Mouse (Mus musculus): ENCODE results near the gene Gpatch3. TPM values are rescaled to one million over a fixed set of nuclear protein-coding genes. Genes with fewer than 3 reads are reported as not detected.
A peak's percentile ranks its signal among the peaks of the same experiment; 100 is the strongest.

The Gpatch3 gene
- polyA plus RNA-seq, 1 experiment from 2014 or later, result 9.3 TPM

DNA sequence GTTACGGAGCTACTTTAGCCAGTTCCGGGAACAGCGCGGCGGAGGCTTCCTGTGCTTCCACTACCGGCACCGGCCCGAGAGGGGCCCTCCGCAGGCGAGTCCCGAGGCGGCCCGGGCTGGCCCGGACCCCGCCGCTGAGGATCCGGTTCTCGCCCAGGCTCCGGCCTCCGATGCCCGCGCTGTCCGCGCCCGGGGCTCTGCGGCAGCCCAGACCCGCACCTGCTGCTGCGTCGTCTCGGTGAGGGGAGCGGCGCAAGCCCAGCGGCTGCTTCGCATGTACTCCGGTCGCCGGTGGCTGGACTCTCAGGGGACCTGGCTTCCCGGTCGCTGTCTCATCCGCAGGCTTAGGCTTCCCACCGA, 278 bp downstream of the Gpatch3 start:
- no peaks in the 10 kb centered on the region for H3K27me3 ChIP-seq (ENCODE audit: control insufficient read depth, insufficient read depth, low read length)
- peak overlapping the region; percentile 92 for H3K4me2 ChIP-seq (ENCODE audit: low read depth, low read length, severe bottlenecking)
- peak; percentile 58 for DNase-seq (ENCODE audit: low spot score)
- ATAC-seq (replicated peaks; ENCODE audit: low FRiP score), result peak; percentile 44; the same call in 1 of the 2 replicates
- peaks cover 2% of the 10 kb centered on the region; the same call in 1 of the 2 replicates for H3K36me3 ChIP-seq (ENCODE audit: control insufficient read depth, insufficient read depth, low read length)
- no peaks in the 10 kb centered on the region for H3K9me3 ChIP-seq (ENCODE audit: control insufficient read depth, low read length)
- H3K9ac ChIP-seq (ENCODE audit: low read length), result peak overlapping the region; percentile 91
- peak overlapping the region; percentile 84; the same call in 1 of the 2 replicates for H3K27ac ChIP-seq (ENCODE audit: low read depth, low read length)
- WGBS, result under 1% methylated on average over 41 of the region's 41 CpGs
- H3K4me3 ChIP-seq (ENCODE audit: low read depth, low read length), result peak overlapping the region; percentile 96
- no peaks in the 10 kb centered on the region for H3K4me1 ChIP-seq (replicated peaks; ENCODE audit: control insufficient read depth, insufficient read depth, low read length)

DNA sequence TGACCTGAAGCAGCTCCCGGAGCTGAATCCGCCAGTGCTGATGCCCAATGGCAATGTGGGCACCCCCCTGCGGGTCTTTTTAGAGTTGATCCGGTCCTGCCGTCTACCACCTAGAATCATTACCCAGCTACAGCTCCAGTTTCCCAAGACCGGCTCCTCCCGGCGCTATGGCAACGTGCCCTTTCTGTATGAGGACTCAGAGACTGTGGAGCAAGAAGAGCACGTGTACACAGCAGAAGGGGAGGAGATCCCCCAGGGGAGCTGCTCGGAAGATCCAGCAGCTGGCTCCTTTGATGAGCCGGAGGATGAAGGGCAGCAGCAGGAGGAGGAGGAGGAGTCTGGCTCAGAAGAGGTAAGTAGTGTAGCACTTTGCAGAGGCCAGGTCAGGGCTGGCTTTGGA, 3.4 kb downstream of the Gpatch3 start:
- Histone ChIP-seq H3K4me2 (ENCODE audit: low read depth, low read length, severe bottlenecking) (no peak overlapping the region), H3K27me3 (ENCODE audit: control insufficient read depth, insufficient read depth, low read length) (no peaks in the 10 kb centered on the region), H3K4me1 (replicated peaks; ENCODE audit: control insufficient read depth, insufficient read depth, low read length) (no peaks in the 10 kb centered on the region), H3K9me3 (ENCODE audit: control insufficient read depth, low read length) (no peaks in the 10 kb centered on the region), H3K4me3 (ENCODE audit: low read depth, low read length) (no peak overlapping the region), H3K9ac (ENCODE audit: low read length) (no peak overlapping the region), H3K36me3 (ENCODE audit: control insufficient read depth, insufficient read depth, low read length) (peaks cover 5% of the 10 kb centered on the region; the same call in 1 of the 2 replicates), H3K27ac (ENCODE audit: low read depth, low read length) (no peak overlapping the region)
- DNase-seq (ENCODE audit: low spot score) (no peak), ATAC-seq (replicated peaks; ENCODE audit: low FRiP score) (no peak)
- WGBS, result 75% methylated on average over 12 of the region's 12 CpGs

DNA sequence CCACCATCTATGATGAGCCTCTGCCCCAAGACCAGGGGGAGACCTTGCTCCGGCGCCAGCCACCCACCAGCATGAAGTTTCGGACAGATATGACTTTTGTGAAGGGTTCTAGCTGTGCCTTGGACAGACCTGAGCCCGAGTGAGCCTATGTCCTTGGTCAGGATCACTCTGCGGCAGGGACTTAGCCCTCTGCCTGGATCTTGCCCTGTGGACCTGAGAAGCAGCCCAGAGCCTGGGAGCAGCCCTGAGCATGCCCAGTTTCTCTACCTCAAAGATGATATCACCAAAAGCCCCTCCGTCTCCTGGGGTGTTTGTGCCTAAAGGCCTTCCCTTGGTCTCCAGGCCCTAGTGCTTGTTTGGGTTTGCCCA, 9.1 kb downstream of the Gpatch3 start:
- no peaks in the 10 kb centered on the region for H3K27me3 ChIP-seq (ENCODE audit: control insufficient read depth, insufficient read depth, low read length)
- H3K36me3 ChIP-seq (ENCODE audit: control insufficient read depth, insufficient read depth, low read length), result peaks cover 5% of the 10 kb centered on the region; the same call in 1 of the 2 replicates
- DNase-seq (ENCODE audit: low spot score), result no peak
- no peaks in the 10 kb centered on the region for H3K9me3 ChIP-seq (ENCODE audit: control insufficient read depth, low read length)
- WGBS, result 66% methylated on average over 6 of the region's 6 CpGs
- H3K4me3 ChIP-seq (ENCODE audit: low read depth, low read length), result peak overlapping the region; percentile 94
- H3K4me2 ChIP-seq (ENCODE audit: low read depth, low read length, severe bottlenecking), result peak overlapping the region; percentile 99
- peak overlapping the region; percentile 48; the same call in 1 of the 2 replicates for H3K27ac ChIP-seq (ENCODE audit: low read depth, low read length)
- peak overlapping the region; percentile 77 for H3K9ac ChIP-seq (ENCODE audit: low read length)
- peaks cover 6% of the 10 kb centered on the region; the same call in 1 of the 2 replicates for H3K4me1 ChIP-seq (replicated peaks; ENCODE audit: control insufficient read depth, insufficient read depth, low read length)
- peak; percentile 21; the same call in 1 of the 2 replicates for ATAC-seq (replicated peaks; ENCODE audit: low FRiP score)

DNA sequence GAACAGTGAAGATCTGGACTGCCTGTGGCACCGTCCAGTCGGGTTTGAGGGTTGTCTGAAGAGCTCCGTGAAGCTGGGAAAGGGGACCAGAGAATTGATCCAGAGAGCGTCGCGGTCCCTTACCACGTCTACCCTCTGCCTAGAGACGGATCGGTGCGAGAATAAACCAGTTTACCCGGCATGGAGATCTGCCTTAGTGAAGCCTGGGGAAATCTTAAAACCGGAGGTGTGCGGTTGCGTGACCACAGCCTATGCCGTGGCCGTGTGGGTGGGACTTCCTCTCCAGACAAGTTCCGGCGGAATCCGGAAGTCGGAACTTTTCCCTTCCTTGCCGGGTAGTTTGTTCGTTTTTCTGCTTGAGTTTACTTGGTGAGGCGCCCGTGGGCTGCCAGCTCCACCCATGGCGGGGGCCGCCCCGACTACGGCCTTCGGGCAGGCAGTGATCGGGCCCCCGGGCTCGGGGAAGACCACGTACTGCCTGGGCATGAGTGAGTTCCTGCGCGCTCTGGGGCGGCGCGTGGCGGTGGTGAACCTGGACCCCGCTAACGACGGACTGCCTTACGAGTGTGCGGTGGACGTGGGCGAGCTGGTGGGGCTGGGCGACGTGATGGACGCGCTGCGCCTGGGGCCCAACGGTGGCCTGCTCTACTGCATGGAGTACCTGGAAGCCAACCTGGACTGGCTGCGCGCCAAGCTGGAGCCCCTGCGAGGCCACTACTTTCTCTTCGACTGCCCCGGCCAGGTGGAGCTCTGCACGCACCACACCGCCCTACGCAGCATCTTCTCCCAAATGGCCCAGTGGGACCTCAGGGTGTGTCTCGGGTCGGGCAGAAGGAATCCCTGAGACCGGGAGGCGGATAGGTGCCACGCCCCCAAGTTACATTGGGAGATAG, 9.8 kb downstream of the Gpatch3 start, which contains the start of gene Gpn2:
Gene Gpn2, plus strand, starts transcription at position 304 of the 893 bp plus-strand sequence.
- H3K4me2 ChIP-seq (ENCODE audit: low read depth, low read length, severe bottlenecking), result peak within 1 kb of the TSS; percentile 99
- H3K36me3 ChIP-seq (ENCODE audit: control insufficient read depth, insufficient read depth, low read length), result peaks cover 5% of the 10 kb centered on the region; the same call in 1 of the 2 replicates
- H3K27ac ChIP-seq (ENCODE audit: low read depth, low read length), result peak within 1 kb of the TSS; percentile 48; the same call in 1 of the 2 replicates
- WGBS, result 3% methylated on average over 65 of the region's 65 CpGs
- H3K4me1 ChIP-seq (replicated peaks; ENCODE audit: control insufficient read depth, insufficient read depth, low read length), result peaks cover 6% of the 10 kb centered on the region; the same call in 1 of the 2 replicates
- ATAC-seq (replicated peaks; ENCODE audit: low FRiP score), result peak; percentile 72
- H3K9ac ChIP-seq (ENCODE audit: low read length), result peak within 1 kb of the TSS; percentile 77
- peak within 1 kb of the TSS; percentile 94 for H3K4me3 ChIP-seq (ENCODE audit: low read depth, low read length)
- no peaks in the 10 kb centered on the region for H3K9me3 ChIP-seq (ENCODE audit: control insufficient read depth, low read length)
- peak; percentile 84 for DNase-seq (ENCODE audit: low spot score)
- H3K27me3 ChIP-seq (ENCODE audit: control insufficient read depth, insufficient read depth, low read length), result no peaks in the 10 kb centered on the region

DNA sequence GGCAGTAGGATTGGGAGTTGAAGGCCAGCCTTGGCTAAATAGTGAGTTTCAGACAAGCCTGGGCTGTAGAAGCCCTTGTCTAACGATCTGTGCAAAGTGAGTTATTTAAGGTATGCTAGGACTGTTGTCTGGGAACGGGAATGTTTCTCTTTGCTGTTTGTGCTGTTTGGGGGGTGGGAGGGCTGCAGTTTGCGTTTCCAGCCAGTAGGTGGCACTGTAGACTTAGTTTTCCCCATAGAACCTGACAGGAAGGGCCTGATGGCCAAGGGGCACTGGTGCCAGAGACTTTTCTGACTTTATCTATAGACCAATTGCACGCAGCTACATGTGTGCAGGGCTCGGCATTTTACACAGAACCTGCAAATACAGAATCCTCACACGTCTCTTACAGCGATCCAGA, 18.0 kb downstream of the Gpatch3 start:
- Histone ChIP-seq H3K36me3 (ENCODE audit: control insufficient read depth, insufficient read depth, low read length) (no peaks in the 10 kb centered on the region; the same call in 1 of the 2 replicates), H3K27me3 (ENCODE audit: control insufficient read depth, insufficient read depth, low read length) (no peaks in the 10 kb centered on the region), H3K4me3 (ENCODE audit: low read depth, low read length) (no peak overlapping the region), H3K27ac (ENCODE audit: low read depth, low read length) (no peak overlapping the region), H3K4me1 (replicated peaks; ENCODE audit: control insufficient read depth, insufficient read depth, low read length) (no peaks in the 10 kb centered on the region), H3K9ac (ENCODE audit: low read length) (no peak overlapping the region), H3K4me2 (ENCODE audit: low read depth, low read length, severe bottlenecking) (no peak overlapping the region), H3K9me3 (ENCODE audit: control insufficient read depth, low read length) (no peaks in the 10 kb centered on the region)
- DNase-seq (ENCODE audit: low spot score) (peak; percentile 90), ATAC-seq (replicated peaks; ENCODE audit: low FRiP score) (no peak)
- WGBS, result 36% methylated on average over 7 of the region's 7 CpGs

DNA sequence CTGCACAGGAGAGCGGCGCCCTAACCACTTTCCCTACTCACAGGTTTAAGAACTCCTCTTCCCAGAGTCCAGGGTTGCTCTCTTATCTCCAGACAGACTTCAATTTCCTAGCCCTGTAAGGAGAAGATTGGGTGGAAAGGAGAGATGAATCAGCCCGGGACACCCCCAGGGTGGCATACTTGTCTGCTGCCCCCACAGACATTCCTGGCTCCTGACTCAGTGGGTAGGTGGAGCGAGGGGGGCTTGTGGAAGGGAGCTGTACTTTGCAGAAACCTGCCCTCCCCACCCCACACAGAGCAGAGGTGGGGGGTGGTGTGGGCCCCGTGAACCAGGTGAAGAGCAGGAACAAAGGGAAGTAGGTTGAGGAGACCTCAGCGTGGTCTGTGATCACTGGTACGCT, 21.0 kb downstream of the Gpatch3 start:
- Histone ChIP-seq H3K9ac (ENCODE audit: low read length) (no peak overlapping the region; the same call in 1 of the 2 replicates), H3K9me3 (ENCODE audit: control insufficient read depth, low read length) (no peaks in the 10 kb centered on the region), H3K27me3 (ENCODE audit: control insufficient read depth, insufficient read depth, low read length) (peaks cover 27% of the 10 kb centered on the region), H3K4me1 (replicated peaks; ENCODE audit: control insufficient read depth, insufficient read depth, low read length) (peaks cover 8% of the 10 kb centered on the region; the same call in 1 of the 2 replicates), H3K27ac (ENCODE audit: low read depth, low read length) (no peak overlapping the region), H3K4me3 (ENCODE audit: low read depth, low read length) (no peak overlapping the region), H3K36me3 (ENCODE audit: control insufficient read depth, insufficient read depth, low read length) (no peaks in the 10 kb centered on the region; the same call in 1 of the 2 replicates), H3K4me2 (ENCODE audit: low read depth, low read length, severe bottlenecking) (no peak overlapping the region)
- ATAC-seq (replicated peaks; ENCODE audit: low FRiP score) (no peak), DNase-seq (ENCODE audit: low spot score) (no peak)
- 68% methylated on average over 7 of the region's 7 CpGs for WGBS

DNA sequence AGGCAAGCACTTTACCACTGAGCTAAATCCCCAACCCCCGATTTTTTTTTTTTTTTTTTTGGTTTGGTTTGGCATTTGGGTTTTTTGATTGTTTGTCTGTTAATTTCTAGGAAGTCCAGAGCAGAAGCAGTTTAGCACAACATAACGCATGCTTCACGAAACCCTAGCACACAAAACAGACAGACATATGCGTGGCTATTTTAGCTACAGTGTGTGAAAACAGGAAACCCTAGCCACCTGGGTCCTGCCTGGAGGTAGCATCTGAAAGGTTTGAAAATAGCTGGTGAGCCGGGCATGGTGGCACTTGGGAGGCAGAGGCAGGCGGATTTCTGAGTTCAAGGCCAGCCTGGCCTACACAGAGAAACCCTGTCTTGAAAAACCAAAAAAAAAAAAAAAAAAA, 21.5 kb downstream of the Gpatch3 start:
- H3K4me1 ChIP-seq (replicated peaks; ENCODE audit: control insufficient read depth, insufficient read depth, low read length), result peaks cover 8% of the 10 kb centered on the region; the same call in 1 of the 2 replicates
- no peak overlapping the region for H3K9ac ChIP-seq (ENCODE audit: low read length)
- no peak overlapping the region for H3K27ac ChIP-seq (ENCODE audit: low read depth, low read length)
- ATAC-seq (replicated peaks; ENCODE audit: low FRiP score) (no peak), DNase-seq (ENCODE audit: low spot score) (no peak)
- H3K4me3 ChIP-seq (ENCODE audit: low read depth, low read length), result no peak overlapping the region
- H3K27me3 ChIP-seq (ENCODE audit: control insufficient read depth, insufficient read depth, low read length), result peaks cover 27% of the 10 kb centered on the region
- no peaks in the 10 kb centered on the region for H3K9me3 ChIP-seq (ENCODE audit: control insufficient read depth, low read length)
- no peaks in the 10 kb centered on the region; the same call in 1 of the 2 replicates for H3K36me3 ChIP-seq (ENCODE audit: control insufficient read depth, insufficient read depth, low read length)
- WGBS, result 88% methylated on average over 6 of the region's 6 CpGs
- H3K4me2 ChIP-seq (ENCODE audit: low read depth, low read length, severe bottlenecking), result no peak overlapping the region

DNA sequence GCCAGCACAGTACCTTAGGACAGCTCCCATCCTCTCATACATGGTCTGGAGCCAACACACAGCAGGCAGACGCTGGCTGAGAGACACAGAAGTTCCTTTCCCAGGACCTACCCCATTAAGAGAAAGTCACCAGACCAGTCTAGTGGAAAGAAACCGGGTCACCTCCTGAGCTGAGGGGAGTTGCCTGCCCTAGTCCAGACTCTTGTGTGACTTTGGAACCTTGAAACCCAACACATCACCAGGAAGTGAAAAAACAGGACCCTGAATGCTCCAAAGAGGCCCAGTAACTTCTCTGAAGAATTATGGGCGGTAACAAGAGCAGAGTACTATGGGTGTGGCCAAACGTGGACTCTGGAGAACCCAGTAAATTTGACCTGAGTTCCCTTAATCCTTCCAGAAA, 24.1 kb downstream of the Gpatch3 start:
- H3K9me3 ChIP-seq (ENCODE audit: control insufficient read depth, low read length), result no peaks in the 10 kb centered on the region
- no peak overlapping the region for H3K4me3 ChIP-seq (ENCODE audit: low read depth, low read length)
- no peak for ATAC-seq (replicated peaks; ENCODE audit: low FRiP score)
- H3K36me3 ChIP-seq (ENCODE audit: control insufficient read depth, insufficient read depth, low read length), result no peaks in the 10 kb centered on the region
- H3K27ac ChIP-seq (ENCODE audit: low read depth, low read length), result no peak overlapping the region
- no peak overlapping the region for H3K9ac ChIP-seq (ENCODE audit: low read length)
- WGBS, result 48% methylated on average over 4 of the region's 4 CpGs
- peaks cover 38% of the 10 kb centered on the region for H3K27me3 ChIP-seq (ENCODE audit: control insufficient read depth, insufficient read depth, low read length)
- H3K4me1 ChIP-seq (replicated peaks; ENCODE audit: control insufficient read depth, insufficient read depth, low read length), result peaks cover 10% of the 10 kb centered on the region; the same call in 1 of the 2 replicates
- H3K4me2 ChIP-seq (ENCODE audit: low read depth, low read length, severe bottlenecking), result no peak overlapping the region
- no peak for DNase-seq (ENCODE audit: low spot score)
